Mouse (Mus musculus) liver, adult (tissue): ENCODE measurements around the gene Tmsb15b2.
"Not testable (repeated sequence)": the region's sequence is repeated elsewhere in the genome, so short reads cannot be mapped to it uniquely, and the experiment has no call there.

ENCODE experiments used
- GATA4 ChIP-seq: IDR thresholded peaks from 2 replicates; pipeline ENCODE4 v1.6.1; 2014; ENCODE audit warnings: mild to moderate bottlenecking, low read length; ENCODE audit not compliant: insufficient replicate concordance

The Tmsb15b2 gene

GRCm38 (mm10) chrX:136975397-136975796 is at the start of gene Tmsb15b2:
TSS of gene Tmsb15b2 (minus strand) at chrX:136975497.
- TF ChIP-seq GATA4: not testable (repeated sequence)

DNA sequence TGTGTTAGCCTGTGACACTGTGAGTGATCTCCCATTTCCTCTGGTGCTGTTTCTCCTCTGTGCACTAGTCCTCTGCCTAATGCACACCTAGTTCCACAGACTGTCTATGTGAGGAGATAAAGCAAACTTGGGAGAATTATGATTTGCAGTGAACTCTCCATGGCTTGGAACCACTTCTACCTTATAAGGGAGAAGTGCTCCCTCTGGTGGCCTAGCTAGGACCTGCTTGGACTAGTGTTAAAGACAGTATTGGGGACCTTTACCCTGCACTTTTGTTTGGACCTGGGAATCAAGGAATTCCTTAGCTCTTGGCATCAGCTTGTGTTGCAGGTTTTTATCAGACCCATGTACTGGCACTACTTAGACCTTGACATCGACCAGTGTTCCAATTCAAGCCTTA is 44.0 kb upstream of the Tmsb15b2 start:
- no peak for TF ChIP-seq GATA4

DNA sequence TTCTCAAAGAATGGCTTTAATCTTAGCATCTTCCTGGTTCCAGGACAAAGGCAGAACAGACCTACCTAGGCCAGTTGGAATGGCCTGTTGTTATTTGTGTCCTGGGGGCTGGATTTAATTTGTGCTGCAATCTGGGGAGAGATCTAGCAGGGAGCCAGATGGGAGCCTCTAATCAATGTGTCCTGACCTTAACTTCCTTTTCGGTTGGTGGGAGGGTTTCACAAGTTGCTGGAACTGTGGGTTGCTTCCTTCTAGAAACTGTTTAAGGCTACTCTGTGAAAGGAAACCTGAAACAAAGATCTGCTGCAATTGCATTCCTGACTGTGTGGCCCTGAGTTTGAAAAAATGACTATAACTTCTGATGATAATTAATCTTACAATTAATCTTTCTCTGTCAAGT is 42.4 kb upstream of the Tmsb15b2 start:
- TF ChIP-seq GATA4: no peak

DNA sequence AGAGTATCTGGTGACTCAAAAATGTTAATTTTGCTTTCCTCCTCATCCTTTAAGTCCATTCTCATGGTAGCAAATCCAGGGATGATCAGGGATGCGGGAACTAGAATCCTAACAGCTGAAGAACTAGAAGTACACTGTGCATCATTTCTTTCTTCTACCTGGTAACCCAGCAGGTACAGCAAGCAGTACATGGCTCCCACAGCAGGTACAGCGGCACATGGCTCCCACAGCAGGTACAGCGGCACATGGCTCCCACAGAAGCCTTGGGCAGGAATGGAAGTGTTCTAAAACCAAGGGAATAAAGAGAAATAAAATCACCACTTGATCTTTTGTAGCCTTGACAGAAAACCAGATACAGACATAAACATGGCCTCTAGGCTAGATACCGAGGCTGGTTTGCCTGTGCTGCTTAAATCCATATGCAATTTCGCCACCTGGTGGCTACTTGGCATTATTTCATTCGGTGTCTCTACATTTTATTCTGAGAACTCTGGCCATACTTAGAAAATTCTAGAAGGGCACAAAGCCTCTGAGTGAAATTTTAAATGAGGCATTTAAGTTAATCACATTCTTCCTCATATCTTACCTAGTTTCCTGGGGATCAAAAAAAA is 39.9 kb upstream of the Tmsb15b2 start:
- TF ChIP-seq GATA4: no peak

- TF ChIP-seq GATA4: no peak
Measured at GRCm38 (mm10) chrX:136996256-136996655, 21.0 kb upstream of the Tmsb15b2 start.

GRCm38 (mm10) chrX:136993641-136994040 is 18.3 kb upstream of the Tmsb15b2 start:
- TF ChIP-seq GATA4: no peak

DNA sequence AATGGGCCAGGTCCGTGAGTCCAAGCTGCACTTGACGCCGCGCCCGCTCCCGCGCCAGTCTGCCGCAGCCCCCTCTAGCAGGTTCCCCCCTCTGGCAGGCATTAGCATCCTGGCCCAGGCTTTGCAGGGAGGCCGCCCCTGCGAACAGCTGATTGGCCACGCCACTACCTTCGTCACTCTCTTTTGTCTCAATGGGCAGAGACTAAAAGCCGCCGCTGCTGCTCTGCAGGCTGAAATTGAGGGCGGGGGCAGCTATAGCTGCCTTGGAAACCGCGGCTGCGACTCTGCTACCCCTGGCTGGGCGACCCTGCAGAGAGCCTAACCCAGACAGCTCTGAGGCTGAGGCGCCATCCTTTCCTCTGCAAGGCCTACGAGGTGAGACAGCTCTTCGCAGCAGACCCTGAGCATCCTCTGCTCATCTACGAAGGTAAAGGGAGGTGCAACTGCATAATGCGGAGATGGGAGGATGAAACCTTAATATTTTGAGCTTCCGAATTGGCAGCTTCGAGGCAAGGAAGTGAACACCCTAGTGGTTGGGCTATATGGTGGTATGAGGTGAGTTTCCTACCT is 17.8 kb upstream of the Tmsb15b2 start, which contains the start of gene Zcchc18:
TSS of gene Zcchc18 (plus strand) at position 178 of the 570 bp plus-strand sequence.
- TF ChIP-seq GATA4: no peak

GRCm38 (mm10) chrX:136992191-136992965 is 17.1 kb upstream of the Tmsb15b2 start:
- no peak for TF ChIP-seq GATA4

DNA sequence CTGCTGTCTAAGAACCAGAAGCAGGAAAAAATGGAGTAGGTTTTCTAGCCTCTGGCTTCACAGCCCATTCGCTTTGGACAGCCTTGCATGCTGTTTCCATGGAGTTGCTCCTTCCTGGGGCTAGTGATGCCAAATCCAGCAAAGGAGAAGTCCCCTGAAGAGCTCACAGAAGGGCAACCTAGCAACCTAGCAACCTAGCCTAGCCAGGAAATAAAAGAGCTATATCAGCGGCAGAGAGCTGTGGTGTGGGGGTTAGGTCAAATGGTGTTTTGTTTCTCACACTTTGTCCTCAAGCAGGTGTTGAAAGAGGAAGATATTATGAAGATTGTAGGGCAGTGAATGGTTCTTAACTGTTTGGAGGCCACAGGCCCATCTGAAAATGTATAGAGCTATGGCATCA is 16.0 kb upstream of the Tmsb15b2 start:
- no peak for TF ChIP-seq GATA4

DNA sequence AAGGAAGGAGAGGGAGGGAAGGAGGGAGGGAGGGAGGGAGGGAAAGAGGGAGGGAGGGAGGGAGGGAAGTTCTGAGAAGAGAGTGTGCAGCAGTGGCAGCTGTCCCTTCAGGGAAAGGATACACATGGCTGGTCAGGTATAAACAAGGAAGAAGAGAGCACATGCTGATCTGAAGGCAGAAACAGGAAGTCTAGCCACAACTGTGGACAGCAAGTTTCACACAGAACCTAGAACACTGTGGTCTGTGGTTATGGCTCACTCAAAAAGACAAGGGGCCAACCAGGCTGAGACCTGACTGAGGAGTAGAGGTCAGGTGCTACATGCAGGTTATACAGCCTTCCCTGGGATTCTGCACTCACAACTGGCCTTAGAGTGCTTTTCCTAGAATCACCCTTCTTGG is 10.7 kb upstream of the Tmsb15b2 start:
- TF ChIP-seq GATA4: no peak

GRCm38 (mm10) chrX:136978616-136979015 is 3.3 kb upstream of the Tmsb15b2 start:
- TF ChIP-seq GATA4: no peak

GRCm38 (mm10) chrX:136976424-136977084 is 1.3 kb upstream of the Tmsb15b2 start, which contains the start of the genes Tmsb15l and Tmsb15b1:
TSS of gene Tmsb15l (minus strand) at chrX:136976869.
TSS of gene Tmsb15b1 (minus strand) at chrX:136976874.
- no peak for TF ChIP-seq GATA4

DNA sequence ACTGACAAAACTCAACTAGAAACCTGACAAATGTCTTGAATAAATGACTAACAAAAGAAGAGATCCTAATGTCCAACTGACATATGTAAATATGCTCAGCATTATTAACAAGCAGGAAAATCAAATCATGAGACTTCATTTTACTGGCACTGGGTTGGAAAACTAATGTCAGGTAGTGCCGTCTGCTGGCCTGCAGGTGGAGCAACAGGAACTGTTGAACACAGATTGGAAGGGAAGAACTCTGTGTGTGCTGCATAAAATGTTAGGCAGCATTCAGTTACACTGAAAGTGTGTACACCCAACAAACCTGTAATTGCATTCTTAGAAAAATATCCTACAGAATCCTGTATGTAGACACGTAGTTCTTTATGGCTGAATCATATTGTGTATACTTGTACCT is 15.6 kb downstream of the Tmsb15b2 start:
- no peak for TF ChIP-seq GATA4

DNA sequence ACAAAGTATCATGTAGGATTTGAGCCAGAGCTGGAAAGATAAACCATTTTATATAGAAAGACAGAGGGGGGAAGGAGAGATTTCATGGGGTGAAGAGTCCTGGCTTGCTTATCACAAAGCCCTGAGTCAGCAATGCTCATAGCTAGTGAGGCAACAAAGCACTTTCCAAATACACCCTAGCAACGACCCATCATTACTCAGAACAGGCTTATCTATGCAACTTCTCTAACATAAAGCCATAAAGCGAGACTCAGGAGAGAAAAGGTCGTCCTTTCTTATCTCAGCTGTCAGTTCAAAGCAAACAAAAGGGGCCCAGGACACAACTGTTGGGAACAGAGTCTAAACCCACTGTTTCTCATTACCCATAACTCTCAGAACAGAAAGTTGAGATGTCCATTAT is 37.3 kb downstream of the Tmsb15b2 start:
- TF ChIP-seq GATA4: no peak

DNA sequence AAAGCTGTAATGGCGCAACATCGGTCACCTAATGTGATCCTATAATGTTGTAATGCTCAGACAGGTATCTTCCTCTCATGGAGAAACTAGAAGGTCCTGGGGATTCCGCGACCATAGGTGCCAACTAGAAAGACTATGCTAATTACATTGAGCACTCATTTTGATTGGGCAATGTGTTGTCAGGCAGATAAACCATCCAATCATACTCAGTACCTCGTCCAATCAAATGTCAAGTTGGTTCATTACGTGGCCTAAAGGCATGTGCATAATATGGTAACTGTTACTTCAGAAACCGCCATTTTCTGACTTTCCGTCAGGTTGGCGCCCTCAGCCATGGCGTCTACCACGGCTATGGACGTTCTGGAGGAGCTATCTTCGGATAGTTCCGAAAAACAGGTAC is 48.3 kb downstream of the Tmsb15b2 start, which contains the start of gene H2bfm:
TSS of gene H2bfm (plus strand) at position 295 of the 400 bp plus-strand sequence.
- no peak for TF ChIP-seq GATA4
